Mouse (Mus musculus) CH12.LX (cell line): ENCODE data around the gene Pdlim1.

ENCODE experiments used
- CHD1 ChIP-seq: IDR thresholded peaks from 2 replicates; pipeline ENCODE4 v1.6.1; 2012; ENCODE audit warnings: low read depth, low read length, improper control_type of control experiment, inconsistent platforms
- CTCF ChIP-seq, 2 experiments: IDR thresholded peaks in 1 of 2; conservative IDR thresholded peaks in 1 of 2; 2 replicates each; pipeline ENCODE4 v1.5.1; 2011 to 2012; ENCODE audit warnings: low read depth in 2 of 2, low read length in 2 of 2, improper control_type of control experiment in 1 of 2, inconsistent platforms in 1 of 2, mild to moderate bottlenecking in 1 of 2, moderate library complexity in 1 of 2
- ELF1 ChIP-seq: IDR thresholded peaks from 2 replicates; pipeline ENCODE4 v1.6.1; 2014; ENCODE audit warnings: low read depth, mild to moderate bottlenecking, inconsistent platforms, low read length, improper control_type of control experiment
- POLR2AphosphoS2 ChIP-seq: IDR thresholded peaks from 2 replicates; pipeline ENCODE4 v1.6.1; 2011; ENCODE audit warnings: low read depth, low read length, improper control_type of control experiment
- SIN3A ChIP-seq: IDR thresholded peaks from 2 replicates; pipeline ENCODE4 v1.6.1; 2012; ENCODE audit warnings: low read length, improper control_type of control experiment, inconsistent platforms
- ZC3H11A ChIP-seq: IDR thresholded peaks from 2 replicates; pipeline ENCODE4 v1.6.1; 2012; ENCODE audit warnings: low read depth, mild to moderate bottlenecking, inconsistent platforms, low read length, improper control_type of control experiment
- ZNF384 ChIP-seq: IDR thresholded peaks from 2 replicates; pipeline ENCODE4 v1.6.1; 2012; ENCODE audit warnings: low read depth, low read length, improper control_type of control experiment, inconsistent platforms

GRCm38 (mm10) chr19:40226516-40227151, 45.0 kb downstream of the Pdlim1 start:
- TF ChIP-seq SIN3A: no peak
- TF ChIP-seq CTCF (conservative IDR thresholded peaks at IDR 0.05 in 1 of 2, IDR thresholded peaks at IDR 0.05 in 1 of 2; ENCODE audit: low read depth in 2 of 2, low read length in 2 of 2): no peak
- no peak for TF ChIP-seq POLR2AphosphoS2
- TF ChIP-seq ZNF384: no peak
- TF ChIP-seq CHD1: no peak
- TF ChIP-seq ZC3H11A: no peak
- no peak for TF ChIP-seq ELF1
